Mouse (Mus musculus) left cerebral cortex, postnatal 14 days (tissue): ENCODE data around the gene Rps6ka1. TPM values are rescaled to one million over a fixed set of nuclear protein-coding genes. Genes with fewer than 3 reads are reported as not detected.
"Not testable (repeated sequence)": the region's sequence is repeated elsewhere in the genome, so short reads cannot be mapped to it uniquely, and the experiment has no call there.

Experiments
- DNase-seq, 2 experiments: peaks; one replicate each; pipeline ENCODE4 v3.0.0; 2021 to 2022; ENCODE audit warnings: low spot score in 2 of 2, mixed read lengths in 1 of 2
- intact Hi-C: fragments of 180-260 bp; cut with DNase I; formaldehyde crosslinking; loops from one replicate; pipeline ENCODE4 v1.15.1; 2025
- long read RNA-seq, 2 experiments: library from polyadenylated mRNA; stranded (forward); transcript quantifications; one replicate each; pipeline ENCODE4 v2.0.0; 2021
- total RNA-seq, 2 experiments: library from RNA; stranded (reverse); gene quantifications; 2 replicates each; pipeline ENCODE4 v1.2.3; 2021

Rps6ka1 gene
- total RNA-seq = 10 to 100 TPM; 12.7 TPM
- long read RNA-seq, experiment 1, transcript Rps6ka1-202 (22 exons, 3,135 nt) = major isoform, 18 of 25 reads
- long read RNA-seq, experiment 1, partial matches to known transcripts = 1 of 25 reads
- long read RNA-seq, experiment 1, other reads (novel, unspliced or antisense) = 5 of 25 reads
- long read RNA-seq, experiment 2, transcript Rps6ka1-202 (22 exons, 3,135 nt) = major isoform, 12 of 15 reads
- long read RNA-seq, experiment 2, partial matches to known transcripts = 0 of 15 reads
- long read RNA-seq, experiment 2, other reads (novel, unspliced or antisense) = 0 of 15 reads

- intact Hi-C loops = no loop called here
- DNase-seq = peak; percentile 41 to 71
These were observed at the start of gene Rps6ka1 for GRCm38 (mm10) chr4:133887672-133888453. Rps6ka1 (minus strand) TSS chr4:133887797.

- no peak for DNase-seq
- intact Hi-C loops = no loop called here
These were observed 44.2 kb upstream of the Rps6ka1 start for GRCm38 (mm10) chr4:133931785-133932184.

- intact Hi-C loops = no loop called here
- no peak for DNase-seq
These were observed 43.8 kb upstream of the Rps6ka1 start for GRCm38 (mm10) chr4:133931349-133931748.

- no peak for DNase-seq
- intact Hi-C loops = no loop called here
These were observed 41.7 kb upstream of the Rps6ka1 start for GRCm38 (mm10) chr4:133929278-133929670.

GRCm38 (mm10) chr4:133928576-133929277 is 41.1 kb upstream of the Rps6ka1 start:
- no peak for DNase-seq
- intact Hi-C loops = no loop called here

- intact Hi-C loops = no loop called here
- DNase-seq = no peak
These were observed 37.6 kb upstream of the Rps6ka1 start for GRCm38 (mm10) chr4:133925204-133925603.

- intact Hi-C loops = no loop called here
- DNase-seq = no peak
These were observed 36.1 kb upstream of the Rps6ka1 start for GRCm38 (mm10) chr4:133923743-133924142.

- intact Hi-C loops = not testable (repeated sequence)
- peak; percentile 46 to 61 for DNase-seq
These were observed 30.7 kb upstream of the Rps6ka1 start for GRCm38 (mm10) chr4:133918093-133918825.

- intact Hi-C loops = loop anchor here (5.0 kb wide), 2 partner anchors 55 to 70 kb away; partner anchors contain the start of gene Hmgn2
- DNase-seq = no peak
These were observed 24.4 kb upstream of the Rps6ka1 start for GRCm38 (mm10) chr4:133911983-133912382.

- intact Hi-C loops = loop anchor here (5.0 kb wide), 2 partner anchors 57 to 68 kb away; partner anchors contain the start of gene Hmgn2
- DNase-seq = peak; percentile 93 to 97
These were observed 22.9 kb upstream of the Rps6ka1 start for GRCm38 (mm10) chr4:133910236-133911211.

- intact Hi-C loops = no loop called here
These were observed 20.5 kb upstream of the Rps6ka1 start for GRCm38 (mm10) chr4:133908051-133908450.

GRCm38 (mm10) chr4:133907086-133907485 is 19.5 kb upstream of the Rps6ka1 start:
- intact Hi-C loops = no loop called here
- no peak for DNase-seq

More at GRCm38 (mm10) chr4:133908051-133908450, 20.5 kb upstream of the Rps6ka1 start:
- DNase-seq = no peak

- DNase-seq, intact Hi-C loops: not testable (repeated sequence)
These were observed 18.7 kb upstream of the Rps6ka1 start for GRCm38 (mm10) chr4:133906336-133906735.

- no peak for DNase-seq
- intact Hi-C loops = no loop called here
These were observed 17.6 kb upstream of the Rps6ka1 start for GRCm38 (mm10) chr4:133905167-133905566.

- intact Hi-C loops = no loop called here
- no peak for DNase-seq
These were observed 16.7 kb upstream of the Rps6ka1 start for GRCm38 (mm10) chr4:133904326-133904725.

- DNase-seq = no peak
- intact Hi-C loops = no loop called here
These were observed 15.8 kb upstream of the Rps6ka1 start for GRCm38 (mm10) chr4:133903372-133903771.

GRCm38 (mm10) chr4:133902510-133902909 is 14.9 kb upstream of the Rps6ka1 start:
- DNase-seq = no peak
- intact Hi-C loops = no loop called here

- intact Hi-C loops = no loop called here
- DNase-seq = no peak
These were observed 13.3 kb upstream of the Rps6ka1 start for GRCm38 (mm10) chr4:133900887-133901286.
